39 mouse cellular contexts compared by ENCODE assay signal in the genomic region with DNA sequence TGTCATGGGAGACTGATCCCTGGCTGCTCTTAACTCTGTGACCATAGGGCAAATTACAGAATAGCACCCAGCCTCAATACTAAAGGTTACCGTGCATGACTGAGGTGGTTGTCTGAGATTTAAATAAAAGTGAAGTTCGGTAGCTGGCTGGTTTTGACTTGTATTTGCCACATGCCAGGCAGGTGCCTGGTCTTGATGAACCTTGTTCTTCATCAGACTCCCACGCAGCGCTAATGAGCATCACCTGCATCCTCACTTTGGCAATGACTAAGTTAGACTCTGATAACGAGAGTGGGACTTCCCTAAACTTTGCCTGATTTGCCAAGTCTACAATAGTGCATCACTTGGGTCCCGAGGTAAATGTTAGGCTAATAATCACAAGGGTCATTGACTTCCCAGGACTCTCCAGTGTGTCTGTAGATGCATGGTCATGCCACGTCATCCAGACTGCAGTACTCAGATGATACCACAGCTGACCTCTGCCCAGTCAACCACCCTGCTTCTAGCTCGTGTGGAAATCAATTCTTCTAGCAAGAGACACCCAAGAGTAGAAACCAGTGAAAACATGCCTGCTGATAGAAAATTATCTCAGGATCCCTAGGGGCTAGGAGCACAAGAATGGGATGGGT. TPM values are rescaled to one million over a fixed set of nuclear protein-coding genes. Genes with fewer than 3 reads are reported as not detected.
"Had no signal": no experiment of that assay in that cellular context is flagged by ENCODE, and none has a peak within 500 bp of the region (broad histone marks: within the 10 kb centered on the region; RNA-seq: fewer than 3 reads in every experiment).

No protein-coding gene starts in this region.

- H3K9ac ChIP-seq: heart, embryonic 12.5 days; hindbrain, embryonic 12.5 days; hindbrain, embryonic 14.5 days; intestine, embryonic 15.5 days; limb, embryonic 13.5 days; limb, embryonic 15.5 days; liver, embryonic 12.5 days had no signal

- H3K27me3 ChIP-seq: heart, embryonic 12.5 days; hindbrain, embryonic 12.5 days; intestine, embryonic 15.5 days; limb, embryonic 13.5 days; limb, embryonic 15.5 days; liver, embryonic 12.5 days had no signal

- H3K36me3 ChIP-seq: heart, embryonic 10.5 days; heart, embryonic 12.5 days; hindbrain, embryonic 10.5 days; hindbrain, embryonic 12.5 days; intestine, embryonic 15.5 days; limb, embryonic 13.5 days; limb, embryonic 15.5 days; liver, embryonic 12.5 days had no signal

- ATAC-seq: hindbrain, embryonic 16.5 days; inflammation-experienced regulatory T-cells, adult 6 months; intestine, embryonic 15.5 days; liver, embryonic 12.5 days had no signal

- DNase-seq: gastrocnemius, adult 2 months; gastrocnemius, postnatal 10 days; gastrocnemius, postnatal 25 days; heart, adult 18-20 months; heart, postnatal 10 days; heart, postnatal 4 days; kidney, adult 18-20 months; kidney, adult 8-10 months; kidney, postnatal 10 days; kidney, postnatal 25 days; kidney, postnatal 4 days; layer of hippocampus, adult 9-11 months; layer of hippocampus, postnatal 36 days; left cerebral cortex, postnatal 4 days had no signal

- H3K27ac ChIP-seq: gastrocnemius, adult 2 months; heart, embryonic 10.5 days; hindbrain, embryonic 10.5 days; hindbrain, embryonic 12.5 days; hindbrain, embryonic 14.5 days; intestine, embryonic 15.5 days; limb, embryonic 13.5 days; limb, embryonic 15.5 days; liver, embryonic 12.5 days had no signal

- H3K4me1 ChIP-seq: heart, embryonic 12.5 days; intestine, embryonic 15.5 days; limb, embryonic 13.5 days; limb, embryonic 15.5 days; liver, embryonic 12.5 days had no signal

- H3K4me2 ChIP-seq: heart, embryonic 12.5 days; hindbrain, embryonic 12.5 days; hindbrain, embryonic 14.5 days; intestine, embryonic 15.5 days; limb, embryonic 13.5 days; limb, embryonic 15.5 days; liver, embryonic 12.5 days had no signal

- H3K4me3 ChIP-seq: gastrocnemius, adult 2 months; heart, embryonic 10.5 days; heart, embryonic 12.5 days; hindbrain, embryonic 10.5 days; hindbrain, embryonic 12.5 days; intestine, embryonic 15.5 days; limb, embryonic 13.5 days; limb, embryonic 15.5 days; liver, embryonic 12.5 days had no signal

- H3K9me3 ChIP-seq: heart, embryonic 10.5 days; heart, embryonic 12.5 days; hindbrain, embryonic 10.5 days; hindbrain, embryonic 12.5 days; intestine, embryonic 15.5 days; limb, embryonic 13.5 days; limb, embryonic 15.5 days; liver, embryonic 12.5 days had no signal

RNA-seq across cellular contexts. Expression of gene Ceacam18, which starts 8.6 kb away (rescaled TPM):
- total RNA-seq: gastrocnemius, adult 2 months; gastrocnemius, postnatal 10 days; gastrocnemius, postnatal 25 days; gastrocnemius, postnatal 4 days; heart, adult 18-20 months; heart, adult 8-10 months; heart, postnatal 10 days; heart, postnatal 25 days; heart, postnatal 4 days; left cerebral cortex, adult 18-20 months; left cerebral cortex, adult 8-10 months; left cerebral cortex, postnatal 25 days; liver, adult 2 months had no signal
- polyA plus RNA-seq: frontal cortex, adult 2 months; heart, embryonic 10.5 days; heart, embryonic 12.5 days; heart, embryonic 14.5 days; hindbrain, embryonic 10.5 days; hindbrain, embryonic 12.5 days; hindbrain, embryonic 14.5 days; inflammation-experienced regulatory T-cells, adult 6 months; kidney, embryonic 14.5 days; kidney, embryonic 16.5 days; limb, embryonic 11.5 days; limb, embryonic 13.5 days; limb, embryonic 15.5 days; liver, adult 2 months; liver, embryonic 12.5 days had no signal

RNA-seq across cellular contexts. Expression of gene Zfp819, which starts 18.9 kb away (rescaled TPM):
- total RNA-seq: gastrocnemius, adult 2 months; gastrocnemius, postnatal 10 days; gastrocnemius, postnatal 25 days; gastrocnemius, postnatal 4 days; heart, adult 18-20 months; heart, adult 8-10 months; heart, postnatal 10 days; heart, postnatal 25 days; heart, postnatal 4 days; left cerebral cortex, postnatal 10 days had no signal
- polyA plus RNA-seq: heart, embryonic 12.5 days; heart, embryonic 14.5 days; heart, embryonic 16.5 days; inflammation-experienced regulatory T-cells, adult 6 months; limb, embryonic 15.5 days; liver, adult 2 months; liver, embryonic 12.5 days had no signal
